Mouse (Mus musculus) hindbrain, embryonic 11.5 days (tissue): ENCODE data around the gene Plpp4. TPM values are rescaled to one million over a fixed set of nuclear protein-coding genes. Genes with fewer than 3 reads are reported as not detected.

Experiments used
- ATAC-seq: fragments of 200-750 bp; cut with Nextera tagmentation; 2 replicates; pipeline ENCODE4 v1.8.0; 2017; ENCODE audit warnings: mild to moderate bottlenecking, moderate TSS enrichment, moderate library complexity; ENCODE audit not compliant: low FRiP score
- DNase-seq: peaks from one replicate; pipeline ENCODE4 v3.0.0-alpha.2; 2015; ENCODE audit warnings: low spot score
- H3K27ac ChIP-seq: fragments of 300-500 bp; sonication (generic); 2 replicates; pipeline ENCODE4 v1.5.1; 2014; ENCODE audit warnings: mild to moderate bottlenecking, low read depth, low read length
- H3K27me3 ChIP-seq: fragments of 300-500 bp; sonication (generic); 2 replicates; pipeline ENCODE4 v1.6.1; 2014; ENCODE audit warnings: mild to moderate bottlenecking, low read length, moderate library complexity, mixed read lengths; ENCODE audit not compliant: control insufficient read depth, insufficient read depth
- H3K36me3 ChIP-seq: fragments of 300-500 bp; sonication (generic); 2 replicates; pipeline ENCODE4 v1.6.1; 2014; ENCODE audit warnings: mild to moderate bottlenecking, low read length, moderate library complexity, mixed read lengths; ENCODE audit not compliant: control insufficient read depth, insufficient read depth
- H3K4me1 ChIP-seq: fragments of 300-500 bp; sonication (generic); replicated peaks from 2 replicates; pipeline ENCODE4 v1.6.1; 2014; ENCODE audit warnings: low read length, mixed read lengths; ENCODE audit not compliant: control insufficient read depth, insufficient read depth
- H3K4me2 ChIP-seq: fragments of 300-500 bp; sonication (generic); replicated peaks from 2 replicates; pipeline ENCODE4 v1.6.1; 2014; ENCODE audit warnings: mild to moderate bottlenecking, low read depth, low read length
- H3K4me3 ChIP-seq: fragments of 300-500 bp; sonication (generic); 2 replicates; pipeline ENCODE4 v1.5.1; 2014; ENCODE audit warnings: low read depth, low read length
- H3K9ac ChIP-seq: fragments of 300-500 bp; sonication (generic); 2 replicates; pipeline ENCODE4 v1.6.1; 2014; ENCODE audit warnings: low read depth, low read length
- H3K9me3 ChIP-seq: fragments of 300-500 bp; sonication (generic); 2 replicates; pipeline ENCODE4 v1.6.1; 2016; ENCODE audit warnings: low read length; ENCODE audit not compliant: control insufficient read depth
- WGBS: fragments of 180-500 bp; shearing (Covaris S2); extraction: QIAGEN DNeasy Blood & Tissue Kit; methylation state at CpG from one replicate; pipeline ENCODE4 v1.1.7; 2014; 5-methylcytosine and 5-hydroxymethylcytosine counted together
- polyA plus RNA-seq: library from polyadenylated mRNA; unstranded; fragments of >200 nt; fragmentation: Nextera tagmentation; extraction: Ambion mirVana; gene quantifications from 2 replicates; pipeline ENCODE4 v1.2.1, GENCODE M21; 2014

The Plpp4 gene
- polyA plus RNA-seq, 1 experiment from 2014 or later = 1.5 TPM

GRCm38 (mm10) chr7:129312521-129312920, 55.7 kb downstream of the Plpp4 start:
- Histone ChIP-seq H3K27me3 (no peaks in the 10 kb centered on the region), H3K4me3 (no peak overlapping the region), H3K27ac (no peak overlapping the region), H3K4me2 (no peak overlapping the region), H3K4me1 (no peaks in the 10 kb centered on the region), H3K9ac (no peak overlapping the region), H3K36me3 (no peaks in the 10 kb centered on the region), H3K9me3 (no peaks in the 10 kb centered on the region)
- DNase-seq = no peak
- no peak for ATAC-seq
- 58% methylated on average over 6 of the region's 6 CpGs for WGBS

GRCm38 (mm10) chr7:129313969-129314368, 57.1 kb downstream of the Plpp4 start:
- no peaks in the 10 kb centered on the region for H3K36me3 ChIP-seq
- DNase-seq = no peak
- no peaks in the 10 kb centered on the region for H3K9me3 ChIP-seq
- no peak overlapping the region for H3K4me2 ChIP-seq
- H3K4me3 ChIP-seq = no peak overlapping the region
- H3K4me1 ChIP-seq = no peaks in the 10 kb centered on the region
- no peaks in the 10 kb centered on the region for H3K27me3 ChIP-seq
- H3K27ac ChIP-seq = no peak overlapping the region
- ATAC-seq = no peak
- 100% methylated on average over 2 of the region's 2 CpGs for WGBS
- H3K9ac ChIP-seq = no peak overlapping the region

- no peak for ATAC-seq
- Histone ChIP-seq H3K4me2 (no peak overlapping the region), H3K9me3 (no peaks in the 10 kb centered on the region), H3K4me3 (no peak overlapping the region), H3K27ac (no peak overlapping the region), H3K36me3 (no peaks in the 10 kb centered on the region), H3K9ac (no peak overlapping the region), H3K27me3 (no peaks in the 10 kb centered on the region), H3K4me1 (no peaks in the 10 kb centered on the region)
- DNase-seq = no peak
- 96% methylated on average over 3 of the region's 3 CpGs for WGBS
Measured at GRCm38 (mm10) chr7:129340096-129340495, 83.3 kb downstream of the Plpp4 start.

GRCm38 (mm10) chr7:129355561-129355960, 98.7 kb downstream of the Plpp4 start:
- Histone ChIP-seq H3K36me3 (no peaks in the 10 kb centered on the region), H3K4me1 (no peaks in the 10 kb centered on the region), H3K27ac (no peak overlapping the region), H3K4me3 (no peak overlapping the region), H3K4me2 (no peak overlapping the region), H3K9ac (no peak overlapping the region), H3K9me3 (no peaks in the 10 kb centered on the region), H3K27me3 (no peaks in the 10 kb centered on the region)
- WGBS = 92% methylated on average over 2 of the region's 2 CpGs
- no peak for DNase-seq
- ATAC-seq = no peak

- Histone ChIP-seq H3K9ac (no peak overlapping the region), H3K4me3 (no peak overlapping the region), H3K4me1 (no peaks in the 10 kb centered on the region), H3K36me3 (no peaks in the 10 kb centered on the region), H3K4me2 (no peak overlapping the region), H3K27ac (no peak overlapping the region), H3K9me3 (no peaks in the 10 kb centered on the region), H3K27me3 (no peaks in the 10 kb centered on the region)
- ATAC-seq = no peak
- DNase-seq = no peak
- whole genome bisulfite sequencing = 95% methylated on average over 1 of the region's 1 CpGs
Measured at GRCm38 (mm10) chr7:129375306-129375705, 118.5 kb downstream of the Plpp4 start.

GRCm38 (mm10) chr7:129385149-129385548, 128.3 kb downstream of the Plpp4 start:
- Histone ChIP-seq H3K36me3 (no peaks in the 10 kb centered on the region), H3K27me3 (no peaks in the 10 kb centered on the region), H3K4me3 (no peak overlapping the region), H3K9ac (no peak overlapping the region), H3K9me3 (no peaks in the 10 kb centered on the region), H3K4me2 (no peak overlapping the region), H3K27ac (no peak overlapping the region), H3K4me1 (no peaks in the 10 kb centered on the region)
- DNase-seq (no peak), ATAC-seq (no peak)
- WGBS = 91% methylated on average over 3 of the region's 3 CpGs

GRCm38 (mm10) chr7:129392835-129393489, 136.1 kb downstream of the Plpp4 start:
- H3K27ac ChIP-seq = no peak overlapping the region
- H3K27me3 ChIP-seq = 0 out of 2 replicates have a peak, but pooled peaks cover 4% of the 10 kb centered on the region
- no peak overlapping the region for H3K4me3 ChIP-seq
- no peak overlapping the region for H3K4me2 ChIP-seq
- no peaks in the 10 kb centered on the region for H3K36me3 ChIP-seq
- no peak overlapping the region for H3K9ac ChIP-seq
- H3K9me3 ChIP-seq = no peaks in the 10 kb centered on the region
- 58% methylated on average over 11 of the region's 11 CpGs for WGBS
- H3K4me1 ChIP-seq = no peaks in the 10 kb centered on the region
- DNase-seq (no peak), ATAC-seq (no peak)

GRCm38 (mm10) chr7:129396561-129396960, 139.7 kb downstream of the Plpp4 start:
- H3K4me1 ChIP-seq = no peaks in the 10 kb centered on the region
- no peak overlapping the region for H3K4me2 ChIP-seq
- no peak overlapping the region for H3K4me3 ChIP-seq
- 0 out of 2 replicates have a peak, but pooled peaks cover 4% of the 10 kb centered on the region for H3K27me3 ChIP-seq
- 92% methylated on average over 5 of the region's 5 CpGs for WGBS
- H3K9me3 ChIP-seq = no peaks in the 10 kb centered on the region
- no peak overlapping the region for H3K27ac ChIP-seq
- ATAC-seq (no peak), DNase-seq (no peak)
- no peaks in the 10 kb centered on the region for H3K36me3 ChIP-seq
- H3K9ac ChIP-seq = no peak overlapping the region

GRCm38 (mm10) chr7:129399071-129399470, 142.2 kb downstream of the Plpp4 start:
- H3K4me2 ChIP-seq = no peak overlapping the region
- no peak overlapping the region for H3K27ac ChIP-seq
- no peak overlapping the region for H3K4me3 ChIP-seq
- WGBS = 91% methylated on average over 7 of the region's 7 CpGs
- H3K4me1 ChIP-seq = no peaks in the 10 kb centered on the region
- no peaks in the 10 kb centered on the region for H3K36me3 ChIP-seq
- no peak overlapping the region for H3K9ac ChIP-seq
- H3K27me3 ChIP-seq = 0 out of 2 replicates have a peak, but pooled peaks cover under 1% of the 10 kb centered on the region
- no peak for ATAC-seq
- no peak for DNase-seq
- H3K9me3 ChIP-seq = no peaks in the 10 kb centered on the region
